Mouse (Mus musculus) cerebellum, postnatal 36 days (tissue): ENCODE results near the gene 1700013G24Rik.

Source experiments
- DNase-seq, 2 experiments: peaks; one replicate each; pipeline ENCODE4 v3.0.0; 2021 to 2022; ENCODE audit warnings: mixed read lengths in 2 of 2

1700013G24Rik gene

GRCm38 (mm10) chr4:137457292-137457691 lies 4.2 kb downstream of the 1700013G24Rik start:
- no peak for DNase-seq

GRCm38 (mm10) chr4:137458310-137458709 lies 5.2 kb downstream of the 1700013G24Rik start:
- no peak for DNase-seq

- no peak for DNase-seq
These were observed 5.8 kb downstream of the 1700013G24Rik start for GRCm38 (mm10) chr4:137458861-137459260.

GRCm38 (mm10) chr4:137460676-137461075 lies 7.6 kb downstream of the 1700013G24Rik start:
- DNase-seq = no peak

GRCm38 (mm10) chr4:137461217-137461616 lies 8.1 kb downstream of the 1700013G24Rik start:
- no peak for DNase-seq

GRCm38 (mm10) chr4:137461981-137462690 lies 9.1 kb downstream of the 1700013G24Rik start:
- DNase-seq = no peak

- no peak for DNase-seq
These were observed 12.2 kb downstream of the 1700013G24Rik start for GRCm38 (mm10) chr4:137465125-137465787.

GRCm38 (mm10) chr4:137466991-137467390 lies 13.9 kb downstream of the 1700013G24Rik start:
- DNase-seq = no peak

- DNase-seq = no peak
These were observed 14.4 kb downstream of the 1700013G24Rik start for GRCm38 (mm10) chr4:137467525-137467924.

GRCm38 (mm10) chr4:137468260-137469080 lies 15.4 kb downstream of the 1700013G24Rik start, which contains the start of gene Hspg2:
Hspg2 (plus strand) TSS chr4:137468769.
- peak; percentile 64 to 72 for DNase-seq

- no peak for DNase-seq
These were observed 16.2 kb downstream of the 1700013G24Rik start for GRCm38 (mm10) chr4:137469081-137469844.

- no peak for DNase-seq
These were observed 17.0 kb downstream of the 1700013G24Rik start for GRCm38 (mm10) chr4:137469845-137470692.

GRCm38 (mm10) chr4:137470701-137471317 lies 17.7 kb downstream of the 1700013G24Rik start:
- no peak for DNase-seq

- no peak for DNase-seq
These were observed 18.2 kb downstream of the 1700013G24Rik start for GRCm38 (mm10) chr4:137471326-137471725.

GRCm38 (mm10) chr4:137473240-137473639 lies 20.2 kb downstream of the 1700013G24Rik start:
- DNase-seq = no peak

GRCm38 (mm10) chr4:137473701-137474388 lies 20.8 kb downstream of the 1700013G24Rik start:
- DNase-seq = no peak

- DNase-seq = no peak
These were observed 21.6 kb downstream of the 1700013G24Rik start for GRCm38 (mm10) chr4:137474694-137475093.

GRCm38 (mm10) chr4:137475271-137476050 lies 22.4 kb downstream of the 1700013G24Rik start:
- no peak for DNase-seq

GRCm38 (mm10) chr4:137476065-137476760 lies 23.1 kb downstream of the 1700013G24Rik start:
- DNase-seq = no peak
